Mouse (Mus musculus): ENCODE data around the gene Gm13769. TPM values are rescaled to one million over a fixed set of nuclear protein-coding genes. Genes with fewer than 3 reads are reported as not detected.

Gene Gm13769
- not detected for polyA plus RNA-seq (2014; fragmentation: Illumina TruSeq; extraction: RNeasy Lipid Tissue Mini Kit (QIAGEN cat#74804); ENCODE audit: low read depth, low replicate concordance)

DNA sequence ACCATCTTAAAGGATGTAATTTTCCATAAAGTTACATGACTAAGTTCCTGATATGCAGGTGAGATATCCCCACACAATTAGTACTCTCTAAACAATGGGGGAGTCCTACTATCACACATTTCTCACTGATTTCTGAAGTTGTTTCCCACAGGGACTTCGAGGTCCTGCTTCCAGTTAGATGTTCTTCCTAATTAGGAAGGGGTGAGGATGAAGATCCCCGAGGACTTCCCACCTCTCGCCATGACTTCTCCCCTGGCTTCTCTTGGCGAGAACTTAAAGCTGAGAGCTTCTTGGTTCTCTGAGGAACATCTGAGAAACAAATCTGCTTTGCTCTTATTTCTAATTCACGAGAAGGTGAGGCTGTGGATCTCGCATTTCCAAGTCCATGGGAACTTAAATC lies at the start of gene Gm13769:
Gm13769 (plus strand) TSS at position 301 of the 400 bp plus-strand sequence.

DNA sequence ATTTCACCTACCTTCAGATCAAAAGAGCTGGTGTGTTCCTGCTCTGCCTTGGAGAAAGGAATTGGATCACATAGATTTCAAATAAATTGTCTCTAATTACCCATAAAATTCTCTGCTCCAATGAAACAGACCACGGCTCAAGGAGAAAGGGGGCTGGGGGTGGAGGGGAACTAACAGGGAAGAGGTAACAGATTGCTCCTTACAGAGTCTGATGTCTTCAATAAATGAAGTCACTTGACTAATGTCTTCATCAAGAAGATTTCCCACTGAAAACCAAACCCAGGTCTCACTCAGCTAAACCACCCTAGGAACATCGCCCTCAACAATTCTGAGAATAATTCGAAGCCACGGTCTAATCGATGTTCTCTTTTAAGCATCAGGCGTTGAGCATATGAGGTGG lies 29.3 kb upstream of the Gm13769 start, which contains the start of gene Olfr1272:
Olfr1272 (minus strand) TSS at position 101 of the 400 bp plus-strand sequence.

Other genes starting within 250 kb of the Gm13769 start
- not detected for gene Olfr1269, start 200.8 kb upstream of the Gm13769 start, polyA plus RNA-seq (2014; fragmentation: Illumina TruSeq; extraction: RNeasy Lipid Tissue Mini Kit (QIAGEN cat#74804); ENCODE audit: low read depth, low replicate concordance)
- gene Olfr32, start 179.9 kb upstream of the Gm13769 start, polyA plus RNA-seq (2014; fragmentation: Illumina TruSeq; extraction: RNeasy Lipid Tissue Mini Kit (QIAGEN cat#74804); ENCODE audit: low read depth, low replicate concordance) = not detected
- not detected for gene Olfr1270, start 169.1 kb upstream of the Gm13769 start, polyA plus RNA-seq (2014; fragmentation: Illumina TruSeq; extraction: RNeasy Lipid Tissue Mini Kit (QIAGEN cat#74804); ENCODE audit: low read depth, low replicate concordance)
- not detected for gene Olfr1506, start 97.7 kb upstream of the Gm13769 start, polyA plus RNA-seq (2014; fragmentation: Illumina TruSeq; extraction: RNeasy Lipid Tissue Mini Kit (QIAGEN cat#74804); ENCODE audit: low read depth, low replicate concordance)
- gene Olfr142, start 64.6 kb upstream of the Gm13769 start, polyA plus RNA-seq (2014; fragmentation: Illumina TruSeq; extraction: RNeasy Lipid Tissue Mini Kit (QIAGEN cat#74804); ENCODE audit: low read depth, low replicate concordance) = not detected
- gene Olfr1271, start 51.2 kb upstream of the Gm13769 start, polyA plus RNA-seq (2014; fragmentation: Illumina TruSeq; extraction: RNeasy Lipid Tissue Mini Kit (QIAGEN cat#74804); ENCODE audit: low read depth, low replicate concordance) = not detected
- gene Olfr1272, start 29.4 kb upstream of the Gm13769 start, polyA plus RNA-seq (2014; fragmentation: Illumina TruSeq; extraction: RNeasy Lipid Tissue Mini Kit (QIAGEN cat#74804); ENCODE audit: low read depth, low replicate concordance) = not detected
- not detected for gene Olfr1274-ps, start 76.5 kb downstream of the Gm13769 start, polyA plus RNA-seq (2014; fragmentation: Illumina TruSeq; extraction: RNeasy Lipid Tissue Mini Kit (QIAGEN cat#74804); ENCODE audit: low read depth, low replicate concordance)